Mouse (Mus musculus): ENCODE data around the gene Olfr99. TPM values are rescaled to one million over a fixed set of nuclear protein-coding genes. Genes with fewer than 3 reads are reported as not detected.
"Not testable (repeated sequence)": the region's sequence is repeated elsewhere in the genome, so short reads cannot be mapped to it uniquely, and the experiment has no call there.

Olfr99 gene
- polyA plus RNA-seq, 1 experiment: not detected

DNA sequence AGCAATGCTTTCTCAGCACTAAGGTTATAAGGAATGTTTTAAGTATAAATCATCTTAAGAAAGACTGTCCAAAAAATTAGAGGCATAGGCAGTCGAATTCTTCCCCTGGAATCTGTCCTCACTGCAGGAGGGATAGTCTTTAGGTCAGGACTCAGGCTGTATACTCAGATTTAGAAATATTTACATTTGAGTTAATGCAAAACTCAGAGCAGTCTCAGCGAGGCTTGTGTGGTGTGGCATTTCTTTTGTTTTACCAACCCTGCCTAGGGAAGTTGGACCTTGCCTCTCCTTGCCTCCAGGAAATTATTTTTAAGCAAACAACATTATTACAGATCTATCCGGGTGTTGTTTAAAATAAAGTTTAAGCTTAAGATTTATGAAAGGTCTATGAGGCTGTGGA is 41.1 kb downstream of the Olfr99 start:
- no peak overlapping the region for H3K27ac ChIP-seq (ENCODE audit: control insufficient read depth, insufficient read depth, low read depth, low read length)
- no peaks in the 10 kb centered on the region for H3K27me3 ChIP-seq (ENCODE audit: control insufficient read depth, insufficient read depth, low read length)
- TF ChIP-seq CTCF (IDR thresholded peaks at IDR 0.05; ENCODE audit: control insufficient read depth, insufficient read depth, insufficient replicate concordance, low read depth, low read length): no peak
- H3K4me3 ChIP-seq (ENCODE audit: control insufficient read depth, low read depth, low read length): no peak overlapping the region
- H3K36me3 ChIP-seq (ENCODE audit: control insufficient read depth, insufficient read depth, low read length): no peaks in the 10 kb centered on the region
- peaks cover 3% of the 10 kb centered on the region; the same call in 1 of the 2 replicates for H3K4me1 ChIP-seq (ENCODE audit: control insufficient read depth, insufficient read depth, low read length)

DNA sequence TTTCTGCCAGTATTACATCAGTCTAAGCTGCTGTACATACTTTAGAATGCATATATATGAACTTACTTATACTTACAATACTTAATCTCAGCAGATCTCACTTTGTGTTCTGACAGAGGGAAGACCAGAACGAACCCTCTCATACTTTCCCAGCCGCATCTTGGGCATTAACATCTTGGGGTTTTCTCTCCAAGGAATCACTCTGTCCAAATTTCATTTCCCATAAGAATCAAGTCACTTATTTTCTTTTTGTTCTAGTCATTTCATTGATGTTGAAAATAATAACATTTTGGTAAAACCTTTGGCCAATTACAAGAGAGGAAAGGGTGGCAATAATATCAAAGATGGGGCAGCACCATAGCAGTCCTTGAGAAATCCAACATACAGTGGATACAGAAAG is 46.0 kb downstream of the Olfr99 start, which contains the start of gene Olfr97:
Olfr97 (minus strand) TSS at position 101 of the 400 bp plus-strand sequence.
- H3K4me1 ChIP-seq (ENCODE audit: control insufficient read depth, insufficient read depth, low read length); H3K27me3 ChIP-seq (ENCODE audit: control insufficient read depth, insufficient read depth, low read length); H3K27ac ChIP-seq (ENCODE audit: control insufficient read depth, insufficient read depth, low read depth, low read length); H3K4me3 ChIP-seq (ENCODE audit: control insufficient read depth, low read depth, low read length); H3K36me3 ChIP-seq (ENCODE audit: control insufficient read depth, insufficient read depth, low read length): not testable (repeated sequence)

Other genes starting within 250 kb of the Olfr99 start
- 11.4 and 12.3 TPM in 2 replicates for gene Gabbr1, start 237.5 kb downstream of the Olfr99 start, polyA plus RNA-seq (2012; rRNA removed)
- not detected in 2 replicates for gene Olfr90, start 195.0 kb downstream of the Olfr99 start, polyA plus RNA-seq (2012; rRNA removed)
- gene Olfr91, start 185.2 kb downstream of the Olfr99 start, polyA plus RNA-seq (2012; rRNA removed): 0.11 and 0.22 TPM in 2 replicates
- not detected in 2 replicates for gene Olfr92, start 163.4 kb downstream of the Olfr99 start, polyA plus RNA-seq (2012; rRNA removed)
- 0.85 TPM in 1 of 2 replicates, not detected in the other for gene Olfr93, start 122.0 kb downstream of the Olfr99 start, polyA plus RNA-seq (2012; rRNA removed)
- gene Ubd, start 89.6 kb downstream of the Olfr99 start, polyA plus RNA-seq (2012; rRNA removed): not detected in 2 replicates
- gene Olfr94, start 82.5 kb downstream of the Olfr99 start, polyA plus RNA-seq (2012; rRNA removed): not detected in 2 replicates
- gene Olfr95, start 70.3 kb downstream of the Olfr99 start, polyA plus RNA-seq (2012; rRNA removed): not detected in 2 replicates
- gene Olfr96, start 63.3 kb downstream of the Olfr99 start, polyA plus RNA-seq (2012; rRNA removed): not detected in 2 replicates
- 0.08 TPM in 1 of 2 replicates, not detected in the other for gene Olfr97, start 46.1 kb downstream of the Olfr99 start, polyA plus RNA-seq (2012; rRNA removed)
- not detected in 2 replicates for gene Olfr98, start 19.7 kb downstream of the Olfr99 start, polyA plus RNA-seq (2012; rRNA removed)
- gene H2-M3, start 13.2 kb downstream of the Olfr99 start, polyA plus RNA-seq (2012; rRNA removed): 0.75 and 0.98 TPM in 2 replicates
- gene Olfr101, start 20.9 kb upstream of the Olfr99 start, polyA plus RNA-seq (2012; rRNA removed): not detected in 2 replicates
- 0.10 TPM in 2 replicates for gene Olfr102, start 33.6 kb upstream of the Olfr99 start, polyA plus RNA-seq (2012; rRNA removed)
- not detected in 2 replicates for gene Olfr103, start 56.2 kb upstream of the Olfr99 start, polyA plus RNA-seq (2012; rRNA removed)
- 0.04 TPM in 1 of 2 replicates, not detected in the other for gene Olfr104-ps, start 76.1 kb upstream of the Olfr99 start, polyA plus RNA-seq (2012; rRNA removed)
- gene Olfr105-ps, start 95.6 kb upstream of the Olfr99 start, polyA plus RNA-seq (2012; rRNA removed): not detected in 2 replicates
- not detected in 2 replicates for gene Olfr106-ps, start 106.9 kb upstream of the Olfr99 start, polyA plus RNA-seq (2012; rRNA removed)
- gene Olfr107, start 115.8 kb upstream of the Olfr99 start, polyA plus RNA-seq (2012; rRNA removed): not detected in 2 replicates
- not detected in 2 replicates for gene Olfr108, start 162.0 kb upstream of the Olfr99 start, polyA plus RNA-seq (2012; rRNA removed)
- gene Olfr109, start 175.5 kb upstream of the Olfr99 start, polyA plus RNA-seq (2012; rRNA removed): not detected in 2 replicates
- not detected in 2 replicates for gene H2-M2, start 200.1 kb upstream of the Olfr99 start, polyA plus RNA-seq (2012; rRNA removed)
- gene Olfr110, start 209.0 kb upstream of the Olfr99 start, polyA plus RNA-seq (2012; rRNA removed): not detected in 2 replicates
- gene Olfr111, start 224.6 kb upstream of the Olfr99 start, polyA plus RNA-seq (2012; rRNA removed): not detected in 2 replicates

All from testis, adult 2 months (tissue).